Mouse (Mus musculus) testis, adult 2 months (tissue): Measurements from ENCODE around the gene Olfr960.

Source experiments
- CTCF ChIP-seq: fragments of 200-500 bp; IDR thresholded peaks from 2 replicates; pipeline ENCODE4 v1.5.1; 2012; ENCODE audit warnings: low read depth, mild to moderate bottlenecking, inconsistent platforms, low read length, moderate library complexity; ENCODE audit not compliant: control insufficient read depth, insufficient read depth, insufficient replicate concordance
- POLR2A ChIP-seq: fragments of 200-500 bp; IDR thresholded peaks from 2 replicates; pipeline ENCODE4 v1.6.1; 2012; ENCODE audit warnings: low read depth, mild to moderate bottlenecking, inconsistent platforms, low read length, moderate library complexity; ENCODE audit not compliant: control insufficient read depth

DNA sequence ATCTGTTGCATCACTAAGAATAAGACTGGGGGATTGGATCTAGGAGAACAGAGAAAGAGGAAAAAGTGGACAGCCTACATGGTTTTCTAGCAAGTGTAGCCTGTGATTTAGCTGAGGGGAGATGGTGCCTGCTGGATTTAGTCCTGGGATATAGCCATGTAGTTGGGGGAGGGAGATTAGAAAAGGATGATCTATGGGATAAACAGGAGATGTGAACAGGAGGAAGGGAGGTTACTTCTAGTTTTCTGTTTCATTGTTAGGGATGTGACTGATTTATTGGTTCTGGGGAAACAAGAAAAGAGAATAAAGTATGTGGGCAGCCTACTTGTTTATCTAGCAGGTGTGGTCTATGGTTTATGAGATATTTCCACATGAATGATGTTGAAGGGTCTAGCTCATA is 12.7 kb upstream of the Olfr960 start:
- TF ChIP-seq CTCF (no peak), POLR2A (no peak)
